Mouse (Mus musculus) midbrain, embryonic 10.5 days (tissue): ENCODE measurements at regions not wholly inside any gene's neighbourhood (a gene's known extent, or its start where the extent isn't known, plus 50 kb on each side); places are given as distances from the start of the nearest gene placed in this dataset.
"Not testable (repeated sequence)": the region's sequence is repeated elsewhere in the genome, so short reads cannot be mapped to it uniquely, and the experiment has no call there.

Source experiments
- DNase-seq: peaks from one replicate; pipeline ENCODE4 v3.0.0-alpha.2; 2017; ENCODE audit warnings: low spot score
- H3K27ac ChIP-seq: fragments of 300-500 bp; sonication (generic); replicated peaks from 2 replicates; pipeline ENCODE4 v1.5.1; 2016; ENCODE audit warnings: mild to moderate bottlenecking
- H3K27me3 ChIP-seq: fragments of 300-500 bp; sonication (generic); 2 replicates; pipeline ENCODE4 v1.6.1; 2016; ENCODE audit warnings: low read depth, mild to moderate bottlenecking; ENCODE audit not compliant: poor library complexity, severe bottlenecking
- H3K36me3 ChIP-seq: fragments of 300-500 bp; sonication (generic); 2 replicates; pipeline ENCODE4 v1.6.1; 2016; ENCODE audit warnings: mild to moderate bottlenecking, moderate library complexity
- H3K4me1 ChIP-seq: fragments of 300-500 bp; sonication (generic); 2 replicates; pipeline ENCODE4 v1.6.1; 2016
- H3K4me3 ChIP-seq: fragments of 300-500 bp; sonication (generic); 2 replicates; pipeline ENCODE4 v1.5.1; 2016; ENCODE audit warnings: mild to moderate bottlenecking, moderate library complexity
- H3K9me3 ChIP-seq: fragments of 300-500 bp; sonication (generic); replicated peaks from 2 replicates; pipeline ENCODE4 v1.6.1; 2016; ENCODE audit warnings: mild to moderate bottlenecking
- WGBS: fragments of 180-500 bp; shearing (Covaris S2); methylation state at CpG from one replicate; pipeline ENCODE4 v1.1.7; 2016; 5-methylcytosine and 5-hydroxymethylcytosine counted together

GRCm38 (mm10) chr8:103793331-103793730, 308.1 kb upstream of the Cdh5 start:
- no peak overlapping the region for H3K4me3 ChIP-seq
- no peaks in the 10 kb centered on the region for H3K27me3 ChIP-seq
- no peak overlapping the region for H3K27ac ChIP-seq
- no peak for DNase-seq
- 94% methylated on average over 1 of the region's 1 CpGs for WGBS
- no peaks in the 10 kb centered on the region for H3K36me3 ChIP-seq
- H3K9me3 ChIP-seq: no peaks in the 10 kb centered on the region
- H3K4me1 ChIP-seq: no peaks in the 10 kb centered on the region

- not testable (repeated sequence) for H3K27ac ChIP-seq, H3K27me3 ChIP-seq, H3K4me1 ChIP-seq, H3K4me3 ChIP-seq, H3K9me3 ChIP-seq, DNase-seq, H3K36me3 ChIP-seq
- 83% methylated on average over 2 of the region's 2 CpGs for WGBS
Observed at GRCm38 (mm10) chr8:103798630-103799029, 302.8 kb upstream of the Cdh5 start.

DNA sequence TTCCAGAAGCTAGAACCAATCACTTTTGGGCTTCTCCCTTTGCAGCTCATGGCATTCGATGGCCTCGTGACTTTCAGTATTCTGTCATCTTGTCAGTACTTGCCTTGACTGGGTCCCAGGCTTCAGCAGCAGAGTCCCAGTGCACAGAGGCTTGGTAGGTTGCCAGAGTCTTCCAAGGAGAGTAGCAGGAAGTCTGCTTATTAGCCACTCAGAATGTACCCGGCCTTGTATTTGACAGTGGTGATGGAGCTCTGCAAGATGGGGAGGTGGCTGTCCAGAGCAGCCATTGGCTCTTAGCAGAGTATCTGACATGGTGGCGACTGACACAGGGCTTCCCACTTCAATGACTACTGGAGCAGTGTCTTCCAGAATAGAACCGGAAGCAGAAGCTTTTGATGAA, 293.3 kb upstream of the Cdh5 start:
- DNase-seq: no peak
- H3K27ac ChIP-seq: no peak overlapping the region
- H3K4me1 ChIP-seq: peaks cover 13% of the 10 kb centered on the region; the same call in 1 of the 2 replicates
- H3K4me3 ChIP-seq: no peak overlapping the region
- WGBS: 74% methylated on average over 5 of the region's 5 CpGs
- H3K36me3 ChIP-seq: no peaks in the 10 kb centered on the region
- 0 out of 2 replicates have a peak, but pooled peaks cover 5% of the 10 kb centered on the region for H3K9me3 ChIP-seq
- H3K27me3 ChIP-seq: no peaks in the 10 kb centered on the region

DNA sequence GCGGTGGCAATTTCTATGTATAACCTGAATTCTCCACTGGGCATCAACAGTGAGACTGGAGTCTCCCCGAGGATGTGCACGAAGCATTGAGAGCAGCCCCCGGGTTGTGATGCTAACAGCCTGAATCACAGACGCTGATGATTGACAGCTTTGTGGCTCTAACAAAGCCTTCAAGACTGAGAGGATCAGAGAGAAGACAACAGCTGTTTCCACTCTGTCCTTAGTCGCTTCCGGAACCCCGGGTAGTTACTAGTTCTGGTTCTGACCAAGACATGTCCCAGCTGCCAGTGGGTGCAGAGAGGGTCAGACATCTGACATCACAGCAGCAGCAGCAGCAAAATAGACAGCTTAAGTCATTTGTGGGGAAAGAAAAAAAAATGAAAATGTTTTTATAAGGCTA, 292.8 kb upstream of the Cdh5 start:
- peaks cover 13% of the 10 kb centered on the region; the same call in 1 of the 2 replicates for H3K4me1 ChIP-seq
- no peak for DNase-seq
- no peaks in the 10 kb centered on the region for H3K36me3 ChIP-seq
- H3K9me3 ChIP-seq: 0 out of 2 replicates have a peak, but pooled peaks cover 5% of the 10 kb centered on the region
- no peak overlapping the region for H3K4me3 ChIP-seq
- no peak overlapping the region for H3K27ac ChIP-seq
- no peaks in the 10 kb centered on the region for H3K27me3 ChIP-seq
- 67% methylated on average over 8 of the region's 8 CpGs for WGBS

DNA sequence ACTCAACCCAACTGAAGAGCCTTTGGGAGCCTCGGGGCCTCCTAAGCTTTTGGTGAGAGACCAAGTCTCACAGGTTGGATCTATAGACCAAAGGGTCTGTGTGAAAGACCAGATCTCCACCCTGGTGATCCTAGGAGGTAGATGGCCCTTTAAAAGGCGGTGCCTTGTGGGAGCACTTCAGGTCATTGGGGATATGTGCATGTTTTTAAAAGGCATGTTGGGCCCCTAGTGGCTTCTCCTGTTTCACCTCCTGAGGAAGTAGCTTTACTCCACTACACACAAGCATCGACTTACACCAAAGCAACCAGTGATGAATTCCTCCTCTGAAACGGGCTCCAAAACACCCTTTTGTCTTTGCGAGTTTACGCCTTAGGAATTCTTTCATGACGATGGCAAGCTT, 292.3 kb upstream of the Cdh5 start:
- Histone ChIP-seq H3K27ac (no peak overlapping the region), H3K27me3 (no peaks in the 10 kb centered on the region), H3K4me3 (no peak overlapping the region), H3K4me1 (peaks cover 17% of the 10 kb centered on the region), H3K9me3 (0 out of 2 replicates have a peak, but pooled peaks cover 5% of the 10 kb centered on the region), H3K36me3 (no peaks in the 10 kb centered on the region)
- WGBS: 68% methylated on average over 7 of the region's 7 CpGs
- DNase-seq: no peak

GRCm38 (mm10) chr8:103813954-103814591, 287.4 kb upstream of the Cdh5 start:
- Histone ChIP-seq H3K4me1 (peaks cover 12% of the 10 kb centered on the region), H3K9me3 (no peaks in the 10 kb centered on the region), H3K36me3 (no peaks in the 10 kb centered on the region), H3K4me3 (no peak overlapping the region), H3K27ac (no peak overlapping the region), H3K27me3 (no peaks in the 10 kb centered on the region)
- no peak for DNase-seq
- 69% methylated on average over 10 of the region's 10 CpGs for WGBS

- Histone ChIP-seq H3K36me3 (no peaks in the 10 kb centered on the region), H3K27me3 (no peaks in the 10 kb centered on the region), H3K27ac (no peak overlapping the region), H3K4me3 (no peak overlapping the region), H3K4me1 (peaks cover 11% of the 10 kb centered on the region), H3K9me3 (no peaks in the 10 kb centered on the region)
- WGBS: 85% methylated on average over 15 of the region's 15 CpGs
- DNase-seq: no peak
Observed at GRCm38 (mm10) chr8:103816101-103816894, 285.1 kb upstream of the Cdh5 start.

DNA sequence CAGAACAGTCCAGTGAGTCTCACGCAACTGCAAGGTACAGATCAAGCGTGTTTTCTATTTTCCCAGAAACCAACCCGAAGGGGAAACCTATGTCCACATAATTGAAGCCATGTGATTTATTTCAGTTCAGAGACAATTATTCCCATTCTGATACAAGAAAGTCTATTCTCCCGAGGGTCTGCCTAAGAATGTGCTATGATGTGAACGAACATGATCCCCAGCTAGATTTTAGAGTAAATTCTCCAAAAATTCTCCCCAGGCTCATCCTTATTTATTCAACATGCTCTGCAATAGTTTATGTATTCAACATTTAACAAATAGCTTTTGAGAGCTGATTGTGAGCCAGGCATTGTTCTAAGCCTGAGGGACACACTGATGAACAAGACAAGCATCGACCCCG, 277.9 kb upstream of the Cdh5 start:
- Histone ChIP-seq H3K27ac (no peak overlapping the region), H3K4me3 (no peak overlapping the region), H3K4me1 (peaks cover 7% of the 10 kb centered on the region), H3K9me3 (no peaks in the 10 kb centered on the region), H3K36me3 (no peaks in the 10 kb centered on the region), H3K27me3 (no peaks in the 10 kb centered on the region)
- DNase-seq: no peak
- WGBS: 88% methylated on average over 7 of the region's 7 CpGs

DNA sequence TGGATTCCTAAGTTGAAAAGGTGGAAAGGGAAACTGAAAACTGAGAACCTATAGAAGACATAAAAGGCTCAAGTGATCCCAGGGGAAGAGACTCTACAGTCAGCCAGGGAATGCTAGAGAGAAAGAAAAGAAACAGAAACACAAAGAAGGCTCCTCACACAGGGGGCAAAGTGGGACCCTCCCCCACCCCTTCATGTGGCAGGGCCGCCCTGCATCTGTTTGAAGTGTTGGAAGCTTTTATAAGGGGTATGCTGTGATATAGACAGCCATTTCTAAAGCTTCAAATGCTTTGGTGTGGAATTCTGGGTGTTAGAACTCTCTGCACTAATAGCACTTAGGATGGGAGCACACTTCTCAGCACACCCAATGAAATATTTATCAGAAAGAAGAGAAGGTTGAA, 276.7 kb upstream of the Cdh5 start:
- 24% methylated on average over 1 of the region's 1 CpGs for WGBS
- Histone ChIP-seq H3K36me3 (no peaks in the 10 kb centered on the region), H3K4me1 (peaks cover 7% of the 10 kb centered on the region), H3K27ac (no peak overlapping the region), H3K27me3 (no peaks in the 10 kb centered on the region), H3K9me3 (no peaks in the 10 kb centered on the region), H3K4me3 (no peak overlapping the region)
- no peak for DNase-seq

- H3K9me3 ChIP-seq: no peaks in the 10 kb centered on the region
- no peak overlapping the region for H3K27ac ChIP-seq
- WGBS: 78% methylated on average over 3 of the region's 3 CpGs
- no peaks in the 10 kb centered on the region for H3K36me3 ChIP-seq
- no peak for DNase-seq
- no peak overlapping the region for H3K4me3 ChIP-seq
- peaks cover 7% of the 10 kb centered on the region for H3K4me1 ChIP-seq
- no peaks in the 10 kb centered on the region for H3K27me3 ChIP-seq
Observed at GRCm38 (mm10) chr8:103825289-103825688, 276.1 kb upstream of the Cdh5 start.

DNA sequence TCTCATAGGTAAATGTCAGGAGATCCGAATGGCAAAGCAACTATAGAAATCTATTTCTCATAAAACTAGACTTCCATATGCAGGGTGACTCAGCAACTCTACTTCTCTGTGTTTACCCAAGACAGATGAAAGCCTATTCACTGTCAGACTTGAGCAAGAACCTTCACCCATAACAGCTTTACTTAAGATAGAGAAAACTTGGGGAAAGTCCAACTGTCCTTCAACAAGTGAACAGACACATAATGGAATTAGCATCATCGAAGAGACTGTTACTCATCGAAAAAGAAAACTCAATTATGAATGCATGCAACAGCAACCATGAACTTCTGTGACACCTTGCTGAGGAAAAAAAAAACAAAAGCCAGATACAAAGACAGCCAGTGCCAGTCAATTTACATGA, 271.0 kb upstream of the Cdh5 start:
- H3K4me1 ChIP-seq: no peaks in the 10 kb centered on the region
- H3K27me3 ChIP-seq: no peaks in the 10 kb centered on the region
- H3K4me3 ChIP-seq: no peak overlapping the region
- no peaks in the 10 kb centered on the region for H3K36me3 ChIP-seq
- DNase-seq: no peak
- no peaks in the 10 kb centered on the region for H3K9me3 ChIP-seq
- WGBS: 94% methylated on average over 3 of the region's 3 CpGs
- H3K27ac ChIP-seq: no peak overlapping the region

GRCm38 (mm10) chr8:103839990-103840389, 261.4 kb upstream of the Cdh5 start:
- no peak overlapping the region for H3K4me3 ChIP-seq
- no peak for DNase-seq
- H3K27me3 ChIP-seq: no peaks in the 10 kb centered on the region
- H3K27ac ChIP-seq: no peak overlapping the region
- H3K36me3 ChIP-seq: no peaks in the 10 kb centered on the region
- no peaks in the 10 kb centered on the region for H3K9me3 ChIP-seq
- 89% methylated on average over 4 of the region's 4 CpGs for WGBS
- 0 out of 2 replicates have a peak, but pooled peaks cover 3% of the 10 kb centered on the region for H3K4me1 ChIP-seq

DNA sequence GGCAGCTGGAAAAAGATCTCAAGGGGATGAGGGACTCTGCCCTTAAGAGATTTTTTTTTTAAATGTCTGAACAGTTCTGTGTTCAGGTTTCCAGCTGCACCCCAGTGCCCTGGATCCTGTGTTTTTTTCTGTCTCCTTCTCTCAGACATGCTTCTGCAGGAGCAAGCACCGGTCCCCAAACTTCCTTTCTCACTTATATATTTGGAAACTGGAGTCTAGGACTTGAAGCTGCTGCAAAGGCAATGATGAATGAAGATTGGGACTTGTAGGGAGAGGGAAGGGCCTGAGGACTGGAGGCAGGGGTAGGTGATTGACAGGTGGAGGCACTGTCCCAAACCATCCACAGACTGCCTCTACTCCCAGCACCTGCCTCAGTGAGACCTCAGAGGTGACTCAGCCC, 255.5 kb upstream of the Cdh5 start:
- H3K36me3 ChIP-seq: no peaks in the 10 kb centered on the region
- no peak overlapping the region for H3K4me3 ChIP-seq
- no peaks in the 10 kb centered on the region for H3K4me1 ChIP-seq
- 84% methylated on average over 1 of the region's 1 CpGs for WGBS
- no peak for DNase-seq
- no peaks in the 10 kb centered on the region for H3K27me3 ChIP-seq
- no peaks in the 10 kb centered on the region for H3K9me3 ChIP-seq
- H3K27ac ChIP-seq: no peak overlapping the region
